Mouse (Mus musculus) G1E (cell line): ENCODE data around the gene Slc22a14.

Experiments
- CTCF ChIP-seq: IDR thresholded peaks from 2 replicates; pipeline ENCODE4 v1.5.1; 2012; ENCODE audit warnings: low read depth, low read length, inconsistent platforms, mixed read lengths
- GATA1 ChIP-seq: IDR thresholded peaks from 2 replicates; pipeline ENCODE4 v1.6.1; 2012; ENCODE audit warnings: borderline replicate concordance, low read length, inconsistent platforms, mixed read lengths
- TAL1 ChIP-seq: conservative IDR thresholded peaks from 2 replicates; pipeline ENCODE4 v1.6.1; 2012; ENCODE audit warnings: low read depth, low read length, inconsistent platforms, mixed read lengths

DNA sequence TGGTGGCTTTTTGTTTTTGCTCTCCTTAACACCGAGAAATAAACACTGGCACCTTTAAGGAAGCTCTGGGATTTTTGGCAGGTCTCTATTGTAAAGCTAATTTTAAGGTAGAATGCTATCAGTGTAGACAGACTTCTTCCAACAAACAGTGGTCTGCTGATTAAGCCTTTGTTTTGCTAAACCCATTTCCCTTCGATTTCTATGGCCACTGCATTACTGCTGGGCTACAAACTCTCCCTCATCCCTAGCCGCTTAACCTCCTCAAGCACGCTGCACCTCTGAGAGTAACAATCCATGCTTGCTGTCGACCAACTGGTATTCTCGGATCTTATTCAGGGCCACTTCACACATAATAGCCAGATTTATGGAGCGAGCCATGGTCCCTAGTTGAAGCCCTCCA lies 44.4 kb downstream of the Slc22a14 start:
- TF ChIP-seq GATA1, result no peak
- no peak for TF ChIP-seq TAL1
- no peak for TF ChIP-seq CTCF
